Mouse (Mus musculus) activated CD4-positive, CD25-positive, alpha-beta regulatory T cell, adult 4 months (primary cell): ENCODE measurements around the gene Zdhhc17. TPM values are rescaled to one million over a fixed set of nuclear protein-coding genes. Genes with fewer than 3 reads are reported as not detected.

Experiments
- ATAC-seq: one replicate; pipeline ENCODE4 v1.8.0; 2017
- polyA plus RNA-seq, 2 experiments: library from polyadenylated mRNA; unstranded; fragments of 100-300 nt; shearing (Covaris generic); gene quantifications; one replicate each; pipeline ENCODE4 v1.2.1; 2017

Zdhhc17 gene
- polyA plus RNA-seq, 2 experiments from 2014 or later = 11.1 to 16.7 TPM

DNA sequence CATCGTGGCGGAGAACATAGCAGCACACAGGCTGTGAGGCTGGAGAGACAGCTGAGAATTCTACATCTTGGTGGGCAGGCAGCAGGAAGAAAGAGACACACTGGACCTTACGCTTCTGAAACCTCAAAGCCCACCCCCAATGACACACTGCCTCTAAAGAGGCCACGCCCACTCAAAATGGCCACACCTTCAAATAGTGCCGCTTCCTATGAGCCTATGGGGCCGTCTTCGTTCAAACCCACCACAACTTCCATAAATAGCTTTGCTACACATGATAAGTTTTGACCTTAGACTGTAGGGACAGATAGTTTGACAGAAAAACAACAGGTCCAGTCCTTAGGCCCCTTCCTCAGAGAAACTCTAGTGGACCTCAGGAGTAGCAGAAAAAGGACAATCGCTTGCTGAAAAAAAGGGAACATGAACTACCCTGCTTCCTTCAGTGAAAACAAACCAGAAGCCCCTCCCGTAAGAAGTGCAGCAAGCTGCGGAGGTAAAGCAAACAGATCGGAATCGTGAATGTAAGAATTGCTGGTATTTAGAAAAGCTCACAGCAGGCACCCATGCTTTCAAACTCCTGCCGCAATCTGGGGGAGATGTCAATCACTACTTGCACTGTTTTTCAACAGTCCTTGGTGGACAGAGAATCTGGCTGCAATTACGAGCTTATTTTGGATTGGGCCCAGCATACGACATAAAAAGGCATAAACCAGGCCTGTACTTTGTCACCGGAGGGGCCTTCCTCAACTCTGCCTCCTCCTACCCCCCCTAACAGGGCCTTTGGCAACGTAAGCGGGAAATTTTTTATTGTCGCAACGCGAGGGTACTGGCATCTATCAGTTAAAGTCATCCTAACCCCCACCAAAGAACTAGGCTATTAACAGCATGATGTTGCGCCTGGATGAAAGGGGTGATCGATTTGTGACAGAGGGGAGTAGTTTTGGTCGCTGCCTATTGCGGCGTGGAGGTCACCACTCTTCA, 91.2 kb downstream of the Zdhhc17 start:
- ATAC-seq = no peak

DNA sequence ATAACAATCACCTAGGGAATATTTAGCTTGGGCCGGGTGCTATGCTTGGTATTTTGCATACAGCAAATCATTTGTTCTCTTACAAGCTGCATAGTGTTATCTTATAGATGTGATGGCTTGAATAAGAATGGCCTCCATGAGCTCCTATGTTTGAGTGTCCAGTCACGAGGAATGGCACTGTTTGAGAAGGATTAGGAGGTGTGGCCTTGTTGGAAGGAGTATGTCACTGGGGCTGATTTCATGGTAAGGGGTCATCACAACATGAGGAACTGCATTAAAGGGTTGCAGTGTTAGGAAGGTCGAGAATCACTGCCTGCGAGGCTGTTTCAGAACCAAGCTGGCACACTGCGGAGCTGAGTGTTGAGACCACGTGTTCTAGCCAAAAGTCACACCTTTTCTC, 92.4 kb downstream of the Zdhhc17 start:
- no peak for ATAC-seq

DNA sequence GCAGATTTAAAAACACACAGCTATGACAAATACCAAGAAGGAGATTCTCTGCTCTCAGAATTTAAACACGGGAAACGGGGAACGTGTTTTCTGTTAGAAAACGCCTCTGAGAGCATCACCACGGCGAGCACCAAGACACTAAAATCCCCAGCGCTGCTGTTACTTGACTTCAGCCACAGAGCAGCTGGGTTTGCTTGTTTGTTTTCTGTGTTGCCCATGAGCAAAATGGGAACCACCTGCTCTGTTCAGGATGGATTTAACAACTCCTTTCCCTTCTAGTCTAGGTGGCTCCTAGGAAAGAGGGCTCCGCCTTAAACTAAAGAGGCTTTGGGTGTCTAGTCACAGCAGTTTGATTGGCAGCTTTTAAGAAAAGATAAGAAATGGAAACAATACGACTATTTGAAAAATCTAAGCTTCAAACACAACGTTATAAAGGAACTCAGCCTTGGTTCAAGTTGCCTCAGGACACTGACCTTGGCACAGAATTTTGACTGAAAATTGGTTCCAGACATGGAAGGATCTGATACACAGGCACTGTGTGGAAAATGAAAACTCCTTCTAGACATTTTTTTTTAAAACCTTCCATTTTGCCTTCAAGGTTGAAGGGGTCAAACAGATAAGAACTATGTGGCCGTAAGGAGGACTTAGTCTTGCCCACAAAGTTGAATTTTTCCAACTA, 93.1 kb downstream of the Zdhhc17 start:
- ATAC-seq = no peak

DNA sequence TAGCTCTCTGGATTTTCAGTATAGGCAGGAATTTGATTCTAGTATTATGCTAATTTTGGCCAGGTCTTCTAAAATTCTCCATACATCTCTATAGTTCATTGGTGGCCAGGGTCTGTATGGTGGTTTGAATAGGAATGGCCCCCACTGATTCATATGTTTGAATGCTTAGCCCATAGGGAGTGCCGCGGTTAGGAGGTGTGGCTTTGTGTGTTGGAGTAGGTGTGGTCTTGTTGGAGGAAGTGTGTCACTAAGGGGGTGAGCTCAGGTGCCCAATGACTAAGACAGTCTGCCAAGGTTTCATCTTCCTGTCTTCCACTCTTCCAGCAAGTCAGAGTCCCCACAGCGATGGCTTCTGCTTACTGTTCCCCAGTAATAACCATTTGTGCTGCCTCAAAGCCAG, 106.1 kb downstream of the Zdhhc17 start:
- no peak for ATAC-seq

DNA sequence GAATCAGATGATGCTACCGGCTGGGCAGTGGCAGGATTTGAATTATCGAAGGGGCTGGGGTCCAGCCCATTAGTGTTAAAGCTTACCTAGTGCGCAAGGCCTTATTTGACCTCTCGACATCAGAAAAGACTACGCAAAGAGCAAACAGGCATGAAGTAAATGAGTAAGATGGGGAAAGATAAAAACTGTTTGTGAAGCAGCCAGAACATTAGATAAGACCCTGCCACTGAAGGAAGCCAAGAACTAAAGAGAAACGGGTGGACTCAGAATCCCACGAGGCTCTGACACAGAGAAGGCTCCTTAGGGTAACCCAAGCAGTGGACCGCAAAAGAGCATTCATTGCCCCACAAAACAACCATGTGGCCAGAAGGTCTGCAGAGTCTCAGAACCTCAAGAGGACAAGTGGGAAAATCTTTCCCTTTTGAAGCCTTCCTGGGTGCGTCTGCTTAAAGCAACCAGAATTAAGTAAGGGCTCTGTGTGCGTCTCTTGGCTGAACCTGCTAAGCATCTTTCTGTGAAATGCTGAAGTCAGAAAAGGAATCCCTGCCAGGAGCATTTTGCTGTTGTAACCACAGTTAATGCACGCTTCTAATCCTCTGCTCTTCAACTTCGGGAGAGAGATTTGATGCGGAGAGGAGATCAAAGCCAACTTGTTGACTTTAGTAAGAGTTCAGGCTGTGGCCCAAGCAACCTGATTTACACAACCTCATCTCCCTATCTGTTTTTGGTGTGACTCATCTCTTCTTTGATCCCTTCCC, 110.0 kb downstream of the Zdhhc17 start:
- ATAC-seq = no peak

Other genes with a start within 250 kb of the Zdhhc17 start
- gene Csrp2, start 90.4 kb downstream of the Zdhhc17 start, polyA plus RNA-seq = 1 to 10 TPM; 4.2 to 7.8 TPM
- gene Osbpl8, start 154.6 kb upstream of the Zdhhc17 start, polyA plus RNA-seq = 10 to 100 TPM; 12.0 to 16.7 TPM